Mouse (Mus musculus) testis, adult 2 months (tissue): ENCODE measurements around the gene Mmp9. TPM values are rescaled to one million over a fixed set of nuclear protein-coding genes. Genes with fewer than 3 reads are reported as not detected.

ENCODE experiments used
- H3K27ac ChIP-seq: fragments of 200-500 bp; 2 replicates; pipeline ENCODE4 v1.5.1; 2012; ENCODE audit warnings: low read depth, low read length; ENCODE audit not compliant: control insufficient read depth, insufficient read depth
- H3K27me3 ChIP-seq: fragments of 200-500 bp; 2 replicates; pipeline ENCODE4 v1.6.1; 2012; ENCODE audit warnings: mild to moderate bottlenecking, low read length, moderate library complexity; ENCODE audit not compliant: control insufficient read depth, insufficient read depth
- H3K36me3 ChIP-seq: fragments of 200-500 bp; 2 replicates; pipeline ENCODE4 v1.6.1; 2012; ENCODE audit warnings: mild to moderate bottlenecking, low read length; ENCODE audit not compliant: control insufficient read depth, insufficient read depth
- H3K4me1 ChIP-seq: fragments of 200-500 bp; 2 replicates; pipeline ENCODE4 v1.6.1; 2012; ENCODE audit warnings: low read length; ENCODE audit not compliant: control insufficient read depth, insufficient read depth
- H3K4me3 ChIP-seq: fragments of 200-500 bp; 2 replicates; pipeline ENCODE4 v1.5.1; 2012; ENCODE audit warnings: low read depth, mild to moderate bottlenecking, low read length, moderate library complexity, mixed read lengths; ENCODE audit not compliant: control insufficient read depth
- CTCF ChIP-seq: fragments of 200-500 bp; IDR thresholded peaks from 2 replicates; pipeline ENCODE4 v1.5.1; 2012; ENCODE audit warnings: low read depth, mild to moderate bottlenecking, inconsistent platforms, low read length, moderate library complexity; ENCODE audit not compliant: control insufficient read depth, insufficient read depth, insufficient replicate concordance
- POLR2A ChIP-seq: fragments of 200-500 bp; IDR thresholded peaks from 2 replicates; pipeline ENCODE4 v1.6.1; 2012; ENCODE audit warnings: low read depth, mild to moderate bottlenecking, inconsistent platforms, low read length, moderate library complexity; ENCODE audit not compliant: control insufficient read depth
- polyA plus RNA-seq: library from polyadenylated mRNA; depleted of rRNA; stranded (reverse); fragments of >200 nt; gene quantifications from 2 replicates; pipeline ENCODE4 v1.2.3, GENCODE M21; 2012

Gene Mmp9
- polyA plus RNA-seq, 1 experiment: 0.37 TPM

DNA sequence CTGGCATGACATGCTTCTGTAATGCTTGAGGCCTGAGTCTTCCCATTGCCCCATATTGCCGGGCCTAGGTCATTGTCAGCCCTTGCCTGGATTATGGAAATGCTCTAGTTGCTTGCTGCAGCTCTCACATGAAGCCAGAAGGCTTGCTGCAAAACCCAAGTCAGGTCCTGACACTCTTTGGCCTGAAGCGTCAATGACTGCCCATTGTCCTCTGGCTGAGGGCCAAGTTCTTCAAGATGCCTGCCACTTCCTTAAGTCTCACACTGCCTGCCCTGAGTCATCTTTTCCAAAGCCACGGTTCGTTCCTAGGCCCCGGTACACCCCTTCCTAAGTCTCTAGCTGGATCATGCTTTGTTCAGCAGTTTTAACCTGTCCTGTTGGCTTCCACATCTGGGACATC, 32.1 kb downstream of the Mmp9 start:
- H3K4me1 ChIP-seq: peaks cover 28% of the 10 kb centered on the region
- TF ChIP-seq POLR2A: no peak
- no peak for TF ChIP-seq CTCF
- H3K27ac ChIP-seq: no peak overlapping the region
- no peak overlapping the region for H3K4me3 ChIP-seq
- H3K36me3 ChIP-seq: no peaks in the 10 kb centered on the region
- H3K27me3 ChIP-seq: no peaks in the 10 kb centered on the region

GRCm38 (mm10) chr2:164975611-164976010, 35.0 kb downstream of the Mmp9 start:
- H3K4me1 ChIP-seq: peaks cover 12% of the 10 kb centered on the region
- no peaks in the 10 kb centered on the region for H3K36me3 ChIP-seq
- TF ChIP-seq CTCF (no peak), POLR2A (no peak)
- no peak overlapping the region for H3K27ac ChIP-seq
- no peaks in the 10 kb centered on the region for H3K27me3 ChIP-seq
- no peak overlapping the region for H3K4me3 ChIP-seq

DNA sequence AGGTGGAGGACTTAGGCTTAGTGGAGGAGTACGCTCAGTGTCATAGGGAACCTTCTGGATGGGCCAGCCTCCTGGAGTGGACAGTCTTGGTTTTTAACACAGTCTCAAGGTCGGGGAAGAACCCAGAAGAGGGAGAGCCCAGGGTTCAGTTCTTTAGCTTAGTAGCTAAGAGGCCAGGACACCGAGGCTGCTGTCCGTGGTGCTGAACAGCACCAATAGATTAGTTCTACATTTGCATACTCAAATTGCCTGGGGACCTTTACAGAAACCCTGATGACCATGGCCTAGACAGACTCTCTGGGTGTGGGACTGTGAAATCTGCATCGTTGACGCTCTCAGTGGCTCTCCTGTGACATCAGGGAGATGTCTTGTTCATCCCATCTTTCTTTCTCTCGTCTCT, 39.2 kb downstream of the Mmp9 start:
- no peaks in the 10 kb centered on the region for H3K4me1 ChIP-seq
- TF ChIP-seq CTCF (no peak), POLR2A (no peak)
- no peak overlapping the region for H3K27ac ChIP-seq
- H3K36me3 ChIP-seq: no peaks in the 10 kb centered on the region
- H3K27me3 ChIP-seq: no peaks in the 10 kb centered on the region
- H3K4me3 ChIP-seq: no peak overlapping the region

DNA sequence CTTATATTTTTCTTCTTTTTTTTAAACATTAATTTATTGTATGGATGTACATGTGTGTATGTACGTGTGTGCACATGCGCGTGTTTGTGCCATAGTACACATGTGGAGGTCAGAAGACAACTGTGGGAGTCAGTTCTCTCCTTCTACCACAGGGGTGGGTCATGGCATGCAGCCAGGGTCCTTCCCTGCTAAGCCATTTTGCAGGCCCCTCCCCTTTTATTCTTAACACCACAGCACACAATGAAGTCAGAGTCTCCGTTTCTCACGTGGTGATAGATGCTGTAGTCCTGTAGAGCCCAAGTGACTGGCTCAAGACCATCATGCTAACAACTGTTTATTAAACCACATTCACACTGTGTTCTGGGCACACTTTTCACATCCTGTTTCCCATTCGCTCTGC, 45.4 kb downstream of the Mmp9 start:
- Histone ChIP-seq H3K27me3 (no peaks in the 10 kb centered on the region), H3K4me3 (no peak overlapping the region), H3K36me3 (no peaks in the 10 kb centered on the region), H3K27ac (no peak overlapping the region), H3K4me1 (no peaks in the 10 kb centered on the region)
- no peak for TF ChIP-seq POLR2A
- TF ChIP-seq CTCF: no peak

DNA sequence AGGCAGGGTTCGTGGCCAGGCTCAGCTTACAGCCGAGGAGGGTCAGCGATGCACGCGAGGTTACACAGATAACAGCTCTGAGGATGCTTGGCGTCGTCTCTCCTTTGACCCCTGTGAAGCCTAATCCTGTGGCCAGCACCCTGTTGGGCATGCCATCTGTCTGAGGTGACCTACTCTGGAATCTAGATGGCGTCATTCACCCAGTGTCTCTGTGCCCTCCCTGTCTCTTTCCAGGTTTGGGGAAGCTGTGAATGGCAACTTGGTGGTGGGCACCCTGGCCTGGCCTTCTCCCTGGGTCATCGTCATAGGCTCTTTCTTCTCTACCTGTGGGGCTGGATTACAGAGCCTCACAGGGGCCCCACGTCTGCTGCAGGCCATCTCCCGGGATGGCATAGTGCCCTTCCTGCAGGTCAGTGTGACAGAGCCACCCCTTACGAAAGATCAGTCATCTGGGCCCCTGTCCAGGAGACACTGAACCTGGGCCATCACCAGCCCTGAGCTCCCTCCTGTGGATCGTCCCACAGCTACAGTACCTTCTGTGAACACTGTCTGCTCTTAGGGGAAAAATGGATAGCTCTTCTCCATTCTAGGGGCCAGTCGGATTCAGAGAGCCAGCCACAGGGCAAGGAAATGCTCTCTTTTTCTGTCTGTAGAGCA, 45.9 kb downstream of the Mmp9 start:
- no peaks in the 10 kb centered on the region for H3K27me3 ChIP-seq
- no peak overlapping the region for H3K27ac ChIP-seq
- no peak overlapping the region for H3K4me3 ChIP-seq
- no peaks in the 10 kb centered on the region for H3K36me3 ChIP-seq
- TF ChIP-seq CTCF (no peak), POLR2A (no peak)
- H3K4me1 ChIP-seq: no peaks in the 10 kb centered on the region

GRCm38 (mm10) chr2:164988777-164989176, 48.2 kb downstream of the Mmp9 start:
- H3K27ac ChIP-seq: no peak overlapping the region

DNA sequence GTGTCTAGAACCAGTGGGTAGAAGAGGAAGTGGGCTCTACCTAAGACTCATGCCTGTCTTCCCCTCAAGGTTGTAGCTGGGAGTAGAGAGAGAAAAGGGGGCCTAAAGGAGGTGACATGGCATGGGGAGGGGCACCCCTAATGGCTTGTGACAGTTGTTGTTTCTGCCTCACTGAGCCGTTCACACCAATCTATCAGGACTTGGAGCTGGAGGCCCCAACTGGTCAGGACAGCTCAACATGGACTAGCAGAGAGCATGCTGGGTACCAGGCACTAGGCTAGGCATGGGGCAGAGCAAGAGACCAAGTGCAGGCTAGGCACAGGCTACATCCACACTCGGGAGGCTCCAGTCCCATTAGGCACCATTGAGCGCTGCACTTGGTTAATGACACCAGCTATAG, 50.5 kb downstream of the Mmp9 start:
- Histone ChIP-seq H3K4me3 (no peak overlapping the region), H3K4me1 (no peaks in the 10 kb centered on the region), H3K27ac (no peak overlapping the region), H3K27me3 (no peaks in the 10 kb centered on the region), H3K36me3 (peaks cover 1% of the 10 kb centered on the region; the same call in 1 of the 2 replicates)
- TF ChIP-seq POLR2A (no peak), CTCF (no peak)

More at GRCm38 (mm10) chr2:164988777-164989176, 48.2 kb downstream of the Mmp9 start:
- Histone ChIP-seq H3K4me1 (no peaks in the 10 kb centered on the region), H3K27me3 (no peaks in the 10 kb centered on the region), H3K36me3 (peaks cover 1% of the 10 kb centered on the region; the same call in 1 of the 2 replicates), H3K4me3 (no peak overlapping the region)
- TF ChIP-seq POLR2A: no peak
- TF ChIP-seq CTCF: no peak
